In genomic region chr1:167438231-167438885, GRCm38 (mm10) we compare ENCODE assay signal across 27 mouse cellular contexts. TPM values are rescaled to one million over a fixed set of nuclear protein-coding genes. Genes with fewer than 3 reads are reported as not detected.
"Had no signal": no experiment of that assay in that cellular context is flagged by ENCODE, and none has a peak within 500 bp of the region (broad histone marks: within the 10 kb centered on the region; RNA-seq: fewer than 3 reads in every experiment).

No protein-coding gene starts in this region.

- H3K4me3 ChIP-seq: limb, embryonic 12.5 days; limb, embryonic 15.5 days; megakaryocyte, embryonic 14.5 days; midbrain, embryonic 10.5 days; myocyte had no signal

- H3K36me3 ChIP-seq: limb, embryonic 12.5 days; limb, embryonic 15.5 days; midbrain, embryonic 10.5 days had no signal

- H3K9me3 ChIP-seq: limb, embryonic 12.5 days; limb, embryonic 15.5 days; megakaryocyte, embryonic 14.5 days; midbrain, embryonic 10.5 days had no signal

- H3K9ac ChIP-seq: limb, embryonic 12.5 days; limb, embryonic 15.5 days; liver, embryonic 14.5 days; liver, postnatal 0 days; lung, embryonic 14.5 days had no signal

- H3K4me2 ChIP-seq: limb, embryonic 12.5 days; limb, embryonic 15.5 days; liver, embryonic 11.5 days; lung, embryonic 14.5 days had no signal

- H3K27ac ChIP-seq: limb, embryonic 12.5 days; limb, embryonic 15.5 days; liver, embryonic 14.5 days; midbrain, embryonic 10.5 days had no signal

- DNase-seq: kidney, adult 18-20 months; kidney, adult 9 months; kidney, postnatal 14 days; kidney, postnatal 4 days; left cerebral cortex, postnatal 4 days; liver, postnatal 0 days; lung, embryonic 14.5 days; lung, postnatal 36 days; right cerebral cortex, adult 18-20 months; right cerebral cortex, postnatal 14 days; right cerebral cortex, postnatal 4 days; thymus, adult 18-20 months; thymus, postnatal 36 days had no signal

- H3K4me1 ChIP-seq: limb, embryonic 15.5 days; megakaryocyte, embryonic 14.5 days; midbrain, embryonic 10.5 days had no signal

- ATAC-seq: inflammation-experienced regulatory T-cells, adult 6 months; intestine, embryonic 16.5 days; liver, postnatal 0 days; lung, postnatal 0 days had no signal

RNA-seq across cellular contexts. Expression of gene Lrrc52, which starts 28.2 kb away (rescaled TPM):
- polyA plus RNA-seq: inflammation-experienced regulatory T-cells, adult 6 months; kidney, embryonic 16.5 days; limb, embryonic 12.5 days; liver, postnatal 0 days; midbrain, embryonic 10.5 days; myocyte; neural tube, embryonic 11.5 days; neural tube, embryonic 14.5 days; stomach, embryonic 14.5 days had no signal
